Mouse (Mus musculus): ENCODE data around the gene Exoc6b. TPM values are rescaled to one million over a fixed set of nuclear protein-coding genes. Genes with fewer than 3 reads are reported as not detected.
A peak's percentile ranks its signal among the peaks of the same experiment; 100 is the strongest.
"Not testable (repeated sequence)": the region's sequence is repeated elsewhere in the genome, so short reads cannot be mapped to it uniquely, and the experiment has no call there.

Exoc6b gene
- polyA plus RNA-seq, 1 experiment from 2014 or later, result 27.6 TPM

- Histone ChIP-seq H3K4me3 (ENCODE audit: low read depth, low read length) (no peak overlapping the region), H3K27ac (ENCODE audit: low read depth) (no peak overlapping the region), H3K4me2 (ENCODE audit: low read length) (no peak overlapping the region), H3K9me3 (ENCODE audit: control insufficient read depth, low read length) (no peaks in the 10 kb centered on the region), H3K4me1 (replicated peaks; ENCODE audit: control insufficient read depth, insufficient read depth, low read length) (no peaks in the 10 kb centered on the region), H3K9ac (ENCODE audit: low read length) (no peak overlapping the region), H3K27me3 (replicated peaks; ENCODE audit: control insufficient read depth, insufficient read depth, low read length) (no peaks in the 10 kb centered on the region), H3K36me3 (ENCODE audit: control insufficient read depth, insufficient read depth, low read length) (no peaks in the 10 kb centered on the region; the same call in 1 of the 2 replicates)
- WGBS, result 81% methylated on average over 3 of the region's 3 CpGs
- peak; percentile 25 for DNase-seq (ENCODE audit: low spot score)
- no peak for ATAC-seq (replicated peaks; ENCODE audit: low FRiP score, low TSS enrichment, low read depth)
These were observed 455.8 kb downstream of the Exoc6b start for GRCm38 (mm10) chr6:84613561-84613960.

GRCm38 (mm10) chr6:84601136-84601889 lies 468.0 kb downstream of the Exoc6b start:
- Histone ChIP-seq H3K4me1 (replicated peaks; ENCODE audit: control insufficient read depth, insufficient read depth, low read length) (no peaks in the 10 kb centered on the region), H3K9ac (ENCODE audit: low read length) (no peak overlapping the region), H3K27me3 (replicated peaks; ENCODE audit: control insufficient read depth, insufficient read depth, low read length) (no peaks in the 10 kb centered on the region), H3K9me3 (ENCODE audit: control insufficient read depth, low read length) (no peaks in the 10 kb centered on the region), H3K4me2 (ENCODE audit: low read length) (no peak overlapping the region), H3K36me3 (ENCODE audit: control insufficient read depth, insufficient read depth, low read length) (no peaks in the 10 kb centered on the region), H3K4me3 (ENCODE audit: low read depth, low read length) (no peak overlapping the region), H3K27ac (ENCODE audit: low read depth) (no peak overlapping the region)
- ATAC-seq (replicated peaks; ENCODE audit: low FRiP score, low TSS enrichment, low read depth), result no peak; the same call in 1 of the 2 replicates
- peak; percentile 32 for DNase-seq (ENCODE audit: low spot score)
- WGBS, result 40% methylated on average over 1 of the region's 1 CpGs

- not testable (repeated sequence) for H3K9me3 ChIP-seq (ENCODE audit: control insufficient read depth, low read length); H3K4me2 ChIP-seq (ENCODE audit: low read length); H3K36me3 ChIP-seq (ENCODE audit: control insufficient read depth, insufficient read depth, low read length); H3K9ac ChIP-seq (ENCODE audit: low read length); H3K4me1 ChIP-seq (replicated peaks; ENCODE audit: control insufficient read depth, insufficient read depth, low read length); H3K27me3 ChIP-seq (replicated peaks; ENCODE audit: control insufficient read depth, insufficient read depth, low read length); H3K4me3 ChIP-seq (ENCODE audit: low read depth, low read length); ATAC-seq (replicated peaks; ENCODE audit: low FRiP score, low TSS enrichment, low read depth); H3K27ac ChIP-seq (ENCODE audit: low read depth)
- DNase-seq (ENCODE audit: low spot score), result peak; percentile 33
- 87% methylated on average over 3 of the region's 3 CpGs for WGBS
These were observed 470.0 kb downstream of the Exoc6b start for GRCm38 (mm10) chr6:84599296-84599695.

- Histone ChIP-seq H3K9me3 (ENCODE audit: control insufficient read depth, low read length) (no peaks in the 10 kb centered on the region), H3K27me3 (replicated peaks; ENCODE audit: control insufficient read depth, insufficient read depth, low read length) (no peaks in the 10 kb centered on the region), H3K4me1 (replicated peaks; ENCODE audit: control insufficient read depth, insufficient read depth, low read length) (no peaks in the 10 kb centered on the region), H3K4me2 (ENCODE audit: low read length) (no peak overlapping the region), H3K27ac (ENCODE audit: low read depth) (no peak overlapping the region), H3K36me3 (ENCODE audit: control insufficient read depth, insufficient read depth, low read length) (no peaks in the 10 kb centered on the region), H3K9ac (ENCODE audit: low read length) (no peak overlapping the region), H3K4me3 (ENCODE audit: low read depth, low read length) (no peak overlapping the region)
- DNase-seq (ENCODE audit: low spot score) (peak; percentile 45), ATAC-seq (replicated peaks; ENCODE audit: low FRiP score, low TSS enrichment, low read depth) (no peak)
- WGBS, result 61% methylated on average over 3 of the region's 3 CpGs
These were observed 470.6 kb downstream of the Exoc6b start for GRCm38 (mm10) chr6:84598725-84599124.

- H3K4me3 ChIP-seq (ENCODE audit: low read depth, low read length), result no peak overlapping the region
- no peak for ATAC-seq (replicated peaks; ENCODE audit: low FRiP score, low TSS enrichment, low read depth)
- no peak overlapping the region for H3K27ac ChIP-seq (ENCODE audit: low read depth)
- H3K27me3 ChIP-seq (replicated peaks; ENCODE audit: control insufficient read depth, insufficient read depth, low read length), result peaks cover 5% of the 10 kb centered on the region
- peak; percentile 38 for DNase-seq (ENCODE audit: low spot score)
- H3K4me1 ChIP-seq (replicated peaks; ENCODE audit: control insufficient read depth, insufficient read depth, low read length), result peaks cover 16% of the 10 kb centered on the region
- H3K4me2 ChIP-seq (ENCODE audit: low read length), result no peak overlapping the region
- WGBS, result 71% methylated on average over 3 of the region's 3 CpGs
- H3K9me3 ChIP-seq (ENCODE audit: control insufficient read depth, low read length), result no peaks in the 10 kb centered on the region
- no peaks in the 10 kb centered on the region for H3K36me3 ChIP-seq (ENCODE audit: control insufficient read depth, insufficient read depth, low read length)
- no peak overlapping the region for H3K9ac ChIP-seq (ENCODE audit: low read length)
These were observed 474.7 kb downstream of the Exoc6b start for GRCm38 (mm10) chr6:84594626-84595025.

- Histone ChIP-seq H3K9me3 (ENCODE audit: control insufficient read depth, low read length) (no peaks in the 10 kb centered on the region), H3K4me3 (ENCODE audit: low read depth, low read length) (no peak within 1 kb of the TSS), H3K36me3 (ENCODE audit: control insufficient read depth, insufficient read depth, low read length) (no peaks in the 10 kb centered on the region), H3K4me1 (replicated peaks; ENCODE audit: control insufficient read depth, insufficient read depth, low read length) (peaks cover 20% of the 10 kb centered on the region), H3K27me3 (replicated peaks; ENCODE audit: control insufficient read depth, insufficient read depth, low read length) (peaks cover 12% of the 10 kb centered on the region), H3K27ac (ENCODE audit: low read depth) (no peak within 1 kb of the TSS), H3K4me2 (ENCODE audit: low read length) (no peak within 1 kb of the TSS), H3K9ac (ENCODE audit: low read length) (no peak within 1 kb of the TSS)
- ATAC-seq (replicated peaks; ENCODE audit: low FRiP score, low TSS enrichment, low read depth), result no peak
- DNase-seq (ENCODE audit: low spot score), result peak; percentile 52
- WGBS, result 80% methylated on average over 10 of the region's 10 CpGs
These were observed 475.6 kb downstream of the Exoc6b start, which contains the start of gene Cyp26b1 for GRCm38 (mm10) chr6:84593693-84594092. Gene Cyp26b1 (minus strand): TSS chr6:84593908.

- WGBS, result 32% methylated on average over 6 of the region's 6 CpGs
- Histone ChIP-seq H3K4me3 (ENCODE audit: low read depth, low read length) (no peak overlapping the region), H3K4me2 (ENCODE audit: low read length) (no peak overlapping the region), H3K4me1 (replicated peaks; ENCODE audit: control insufficient read depth, insufficient read depth, low read length) (peaks cover 30% of the 10 kb centered on the region), H3K9ac (ENCODE audit: low read length) (no peak overlapping the region), H3K36me3 (ENCODE audit: control insufficient read depth, insufficient read depth, low read length) (no peaks in the 10 kb centered on the region), H3K27me3 (replicated peaks; ENCODE audit: control insufficient read depth, insufficient read depth, low read length) (peaks cover 33% of the 10 kb centered on the region), H3K27ac (ENCODE audit: low read depth) (no peak overlapping the region), H3K9me3 (ENCODE audit: control insufficient read depth, low read length) (no peaks in the 10 kb centered on the region)
- ATAC-seq (replicated peaks; ENCODE audit: low FRiP score, low TSS enrichment, low read depth) (0 out of 2 replicates have a peak, but pooled peaks have one; percentile 6), DNase-seq (ENCODE audit: low spot score) (peak; percentile 57)
These were observed 478.2 kb downstream of the Exoc6b start for GRCm38 (mm10) chr6:84590961-84591745.

- H3K27me3 ChIP-seq (replicated peaks; ENCODE audit: control insufficient read depth, insufficient read depth, low read length), result peaks cover 44% of the 10 kb centered on the region
- H3K9ac ChIP-seq (ENCODE audit: low read length), result no peak overlapping the region
- H3K9me3 ChIP-seq (ENCODE audit: control insufficient read depth, low read length), result no peaks in the 10 kb centered on the region
- 4% methylated on average over 39 of the region's 39 CpGs for WGBS
- H3K27ac ChIP-seq (ENCODE audit: low read depth), result no peak overlapping the region
- no peaks in the 10 kb centered on the region for H3K36me3 ChIP-seq (ENCODE audit: control insufficient read depth, insufficient read depth, low read length)
- H3K4me2 ChIP-seq (ENCODE audit: low read length), result peak overlapping the region; percentile 40
- peaks cover 35% of the 10 kb centered on the region for H3K4me1 ChIP-seq (replicated peaks; ENCODE audit: control insufficient read depth, insufficient read depth, low read length)
- peak; percentile 98 for DNase-seq (ENCODE audit: low spot score)
- ATAC-seq (replicated peaks; ENCODE audit: low FRiP score, low TSS enrichment, low read depth), result peak; percentile 59
- H3K4me3 ChIP-seq (ENCODE audit: low read depth, low read length), result no peak overlapping the region
These were observed 479.3 kb downstream of the Exoc6b start for GRCm38 (mm10) chr6:84589742-84590686.

All from intestine, embryonic 14.5 days (tissue).